Mouse (Mus musculus) MN1 (cell line): Measurements from ENCODE around the gene Slc6a19.
"Not testable (repeated sequence)": the region's sequence is repeated elsewhere in the genome, so short reads cannot be mapped to it uniquely, and the experiment has no call there.

ENCODE experiments used
- DNase-seq: peaks from one replicate; pipeline ENCODE4 v3.0.0-alpha.2; 2016; ENCODE audit warnings: low spot score

Gene Slc6a19

DNA sequence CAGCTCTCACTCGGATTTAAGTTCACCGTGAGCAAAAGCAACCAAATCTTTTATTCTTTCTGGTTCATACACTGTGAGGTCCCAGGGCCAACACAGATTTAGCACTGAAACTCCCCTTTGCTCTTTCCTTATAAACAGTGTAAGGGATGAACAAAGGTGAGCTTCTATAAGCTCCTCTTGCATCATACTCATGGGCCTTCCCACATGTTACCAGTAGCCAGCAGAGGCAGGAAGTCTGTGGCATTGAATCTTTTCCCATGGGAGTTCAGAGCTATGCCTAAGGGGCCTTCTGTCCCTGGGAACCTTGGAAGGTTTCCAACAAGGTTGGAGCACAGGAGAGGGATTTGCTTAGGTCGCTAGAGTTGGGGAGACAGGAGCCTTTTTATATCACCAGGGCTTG, 7.6 kb upstream of the Slc6a19 start:
- no peak for DNase-seq

DNA sequence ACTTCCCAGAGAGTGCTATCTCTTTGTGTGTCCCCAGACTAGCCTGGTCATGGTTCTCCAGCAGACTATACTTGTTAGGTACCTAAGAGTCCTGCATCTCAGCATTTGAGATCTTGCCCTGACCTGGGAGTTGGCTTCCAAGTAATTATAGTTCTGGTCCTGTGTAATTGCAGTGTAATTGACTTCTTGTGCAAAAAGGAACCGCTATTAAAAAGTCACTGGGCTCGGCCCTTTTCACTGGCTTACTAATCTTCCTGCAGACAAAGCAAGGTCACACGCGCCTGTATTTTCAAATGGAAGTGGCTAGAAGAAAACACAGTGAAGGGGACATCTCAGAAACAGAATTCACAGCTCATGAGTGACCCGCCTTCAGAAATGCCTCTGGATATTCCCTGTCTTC, 7.1 kb upstream of the Slc6a19 start:
- no peak for DNase-seq

DNA sequence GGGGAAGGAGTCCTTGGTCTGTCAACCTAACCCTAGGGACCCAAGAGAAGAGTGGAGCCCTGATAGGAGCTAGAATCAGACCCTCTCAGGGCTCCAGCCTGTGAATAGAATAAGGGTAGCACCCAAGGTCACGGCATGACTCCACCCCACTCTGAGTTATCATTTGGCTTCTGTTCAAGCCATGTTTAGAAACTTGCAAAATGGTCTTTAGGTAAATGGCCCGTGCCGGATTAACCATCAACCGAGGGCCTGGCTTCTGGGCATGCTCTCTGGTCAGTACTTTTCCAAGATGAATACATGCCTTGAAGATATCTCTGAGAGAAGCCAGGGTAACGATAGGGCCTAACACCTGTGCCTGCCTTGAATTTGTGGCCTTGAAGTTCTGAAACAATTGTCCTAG, 6.6 kb upstream of the Slc6a19 start:
- DNase-seq: no peak

DNA sequence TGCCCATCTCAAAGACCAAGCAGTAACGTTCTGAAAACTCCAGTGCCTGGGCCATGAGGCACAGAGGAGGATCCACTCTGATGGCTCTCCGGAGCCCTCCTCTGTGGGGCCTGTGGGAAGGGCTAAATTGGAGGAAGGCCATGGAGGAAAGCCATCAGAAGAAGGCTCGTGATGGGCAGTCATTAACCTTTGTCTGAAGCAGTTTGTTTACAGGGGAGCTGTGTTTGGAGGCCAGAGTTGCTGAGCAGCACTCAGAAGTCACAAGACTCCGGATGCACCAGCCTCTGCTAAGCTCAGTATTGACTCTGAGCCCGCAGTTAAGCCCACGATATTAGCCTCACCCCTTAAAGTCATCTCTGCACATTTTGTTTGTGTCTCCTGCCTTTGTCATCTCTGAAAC, 4.8 kb upstream of the Slc6a19 start:
- DNase-seq: no peak

DNA sequence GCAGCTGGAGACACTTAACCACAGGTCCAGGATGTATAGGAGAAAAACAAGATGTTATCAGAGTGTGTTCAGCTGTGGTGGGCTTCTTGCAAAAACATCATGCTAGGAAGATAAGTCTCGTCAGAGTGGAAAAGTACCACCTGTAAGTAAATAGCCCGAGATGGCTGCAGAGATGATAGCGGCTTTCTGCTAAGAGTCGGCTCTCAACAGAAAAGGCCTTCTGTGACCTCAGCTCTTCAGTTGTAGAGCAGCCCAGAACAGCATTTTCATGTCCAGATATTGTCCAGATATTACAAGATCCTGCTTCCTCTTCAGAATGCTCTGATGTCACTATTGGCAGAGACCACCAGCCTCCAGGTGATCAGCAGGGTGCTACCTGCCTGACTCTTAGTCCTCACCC, 1.2 kb downstream of the Slc6a19 start:
- DNase-seq: not testable (repeated sequence)

DNA sequence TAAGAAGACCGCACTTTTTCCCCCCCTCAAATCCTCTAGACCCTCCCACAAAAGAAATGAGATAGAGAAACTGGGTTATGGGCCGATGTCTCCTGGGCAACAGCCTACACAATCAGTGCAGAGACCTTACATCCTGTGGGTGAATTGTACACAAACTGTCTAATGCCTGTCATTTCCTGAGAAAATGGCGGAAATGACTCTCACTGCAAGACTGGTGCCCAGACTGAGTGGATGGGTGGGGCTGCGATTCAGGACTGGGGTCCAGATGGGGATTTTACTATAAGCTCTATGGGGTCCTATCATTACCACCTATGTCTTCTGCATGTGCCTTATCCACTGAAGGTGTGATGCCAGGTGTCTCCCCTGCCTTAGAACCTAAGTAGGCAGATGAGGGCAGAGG, 1.9 kb downstream of the Slc6a19 start:
- DNase-seq: no peak

DNA sequence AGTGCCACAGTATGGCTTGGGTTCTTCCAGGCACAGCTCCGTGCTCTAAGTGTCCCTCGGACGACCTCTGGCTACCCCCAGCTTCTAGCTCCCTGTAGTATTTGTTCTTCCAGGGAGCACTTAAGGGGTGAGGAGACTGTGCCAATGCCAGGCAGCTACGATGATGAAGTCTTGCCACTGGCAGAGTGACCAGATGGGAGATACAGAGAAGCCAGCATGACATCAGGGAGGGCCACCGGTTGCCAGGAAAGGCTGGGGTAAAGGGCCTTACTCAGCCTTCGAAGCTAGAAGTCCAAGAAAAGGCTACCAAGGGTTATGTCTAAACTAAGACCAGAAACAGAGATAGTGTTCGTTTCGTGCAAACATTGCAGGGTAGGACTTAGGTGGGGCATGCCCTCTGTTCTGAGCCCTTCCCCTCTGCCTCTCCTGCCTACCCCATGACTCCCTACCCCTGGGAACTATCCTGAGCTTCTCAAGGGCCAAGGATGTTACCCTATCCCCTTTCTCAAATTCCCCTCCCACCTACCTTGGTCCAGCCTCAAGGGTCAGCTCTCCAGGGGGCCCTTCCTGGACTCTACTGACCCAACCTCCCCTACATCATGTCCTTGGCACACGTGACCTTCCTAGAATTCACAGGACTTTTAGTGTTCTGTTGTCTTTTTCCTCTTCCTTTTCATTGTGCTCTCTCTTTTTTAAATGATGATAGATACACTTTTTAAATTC, 3.3 kb downstream of the Slc6a19 start:
- no peak for DNase-seq

DNA sequence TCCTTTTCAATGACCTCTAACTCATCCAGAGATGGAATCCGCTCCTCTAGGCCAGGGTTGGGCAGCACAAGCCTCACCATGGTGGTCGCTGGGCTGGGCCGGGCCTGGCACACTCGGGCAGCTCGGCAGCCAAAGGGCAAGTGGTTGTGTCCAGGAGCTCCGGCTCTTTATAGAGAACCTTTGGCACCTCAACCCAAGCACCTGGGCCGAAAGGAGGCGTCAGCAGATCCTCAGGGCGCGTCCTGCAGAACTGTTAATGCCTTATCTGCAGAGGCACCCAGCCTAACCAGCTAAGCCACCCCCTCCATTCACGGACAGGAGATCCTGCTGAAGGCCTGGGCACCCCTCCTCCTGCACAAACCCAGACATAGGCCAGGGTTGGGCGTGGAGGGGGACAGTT, 4.1 kb downstream of the Slc6a19 start:
- no peak for DNase-seq

DNA sequence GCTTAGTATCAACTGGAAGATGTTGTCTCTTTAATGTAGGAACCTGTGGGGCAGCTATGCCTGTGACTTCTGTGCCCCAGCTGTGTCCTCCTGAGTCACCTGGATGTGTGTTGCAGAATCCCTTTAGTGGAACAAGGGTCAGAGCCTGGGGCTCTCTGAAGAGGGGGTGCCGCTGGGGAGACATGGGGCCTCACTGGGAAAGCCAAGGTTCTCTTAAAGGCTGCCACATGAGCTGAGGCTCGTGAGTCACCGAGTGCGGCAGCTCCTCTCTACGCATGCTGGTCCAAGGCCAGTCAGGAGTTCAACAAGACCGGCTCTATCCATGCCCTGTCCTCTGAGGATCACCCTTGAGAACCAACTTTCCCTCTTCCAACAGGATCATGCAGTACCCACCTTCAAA, 5.0 kb downstream of the Slc6a19 start:
- no peak for DNase-seq

DNA sequence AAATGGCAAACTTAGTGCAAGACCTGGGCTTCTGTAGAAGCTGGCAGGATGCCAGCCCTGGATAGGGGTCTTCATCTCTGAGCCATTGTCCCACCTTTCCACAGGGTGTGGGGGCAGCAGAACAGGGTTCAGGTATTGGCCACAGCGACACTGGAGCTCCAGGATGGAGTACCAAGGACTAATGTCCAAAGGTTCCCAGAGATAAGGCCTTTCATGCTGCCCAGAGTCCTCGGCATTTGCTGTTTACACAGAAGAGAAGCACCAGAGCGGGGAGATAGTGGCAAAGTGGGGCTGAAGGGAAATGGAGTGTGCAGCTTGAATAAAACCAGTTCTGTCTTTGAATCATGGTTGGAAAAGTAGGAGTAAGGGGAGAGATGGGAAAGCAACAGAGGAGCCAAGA, 8.1 kb downstream of the Slc6a19 start:
- no peak for DNase-seq

DNA sequence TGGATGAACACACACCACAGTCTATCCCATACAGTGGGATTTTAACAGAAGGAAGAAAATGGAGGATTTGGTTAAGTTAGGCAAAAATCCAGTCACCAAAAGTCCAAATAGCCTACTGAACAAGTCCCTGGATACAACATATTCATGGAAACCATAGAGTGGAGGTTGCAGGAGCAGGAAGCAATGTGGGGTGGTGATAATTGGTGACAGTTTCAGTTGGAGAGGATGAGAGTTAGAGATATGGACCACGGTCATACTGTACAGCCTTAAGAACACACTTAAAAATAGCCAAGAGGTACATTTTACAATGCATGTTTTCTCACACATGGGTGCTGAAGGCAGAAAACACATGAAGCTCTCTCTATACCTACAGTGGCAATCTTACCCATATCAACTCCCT, 9.7 kb downstream of the Slc6a19 start:
- DNase-seq: no peak

DNA sequence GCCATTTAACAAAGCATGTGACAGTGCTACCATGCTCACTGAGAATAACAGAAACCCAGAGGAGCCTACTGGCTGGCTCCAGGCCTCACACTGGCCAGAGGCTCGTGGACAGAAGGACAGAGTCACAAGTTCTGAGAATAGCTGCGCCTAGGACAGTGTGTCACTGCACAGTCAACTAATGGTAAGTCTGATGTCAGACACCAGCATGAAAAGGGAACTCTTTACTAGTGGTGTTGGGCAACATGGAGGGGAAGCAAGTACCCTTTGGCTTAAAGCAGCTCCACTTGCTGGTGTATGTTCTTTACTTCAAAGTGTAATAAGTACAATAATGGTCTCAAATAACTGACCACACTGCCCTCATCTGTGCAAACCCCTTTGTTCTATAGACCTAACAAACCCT, 11.3 kb downstream of the Slc6a19 start:
- DNase-seq: no peak

DNA sequence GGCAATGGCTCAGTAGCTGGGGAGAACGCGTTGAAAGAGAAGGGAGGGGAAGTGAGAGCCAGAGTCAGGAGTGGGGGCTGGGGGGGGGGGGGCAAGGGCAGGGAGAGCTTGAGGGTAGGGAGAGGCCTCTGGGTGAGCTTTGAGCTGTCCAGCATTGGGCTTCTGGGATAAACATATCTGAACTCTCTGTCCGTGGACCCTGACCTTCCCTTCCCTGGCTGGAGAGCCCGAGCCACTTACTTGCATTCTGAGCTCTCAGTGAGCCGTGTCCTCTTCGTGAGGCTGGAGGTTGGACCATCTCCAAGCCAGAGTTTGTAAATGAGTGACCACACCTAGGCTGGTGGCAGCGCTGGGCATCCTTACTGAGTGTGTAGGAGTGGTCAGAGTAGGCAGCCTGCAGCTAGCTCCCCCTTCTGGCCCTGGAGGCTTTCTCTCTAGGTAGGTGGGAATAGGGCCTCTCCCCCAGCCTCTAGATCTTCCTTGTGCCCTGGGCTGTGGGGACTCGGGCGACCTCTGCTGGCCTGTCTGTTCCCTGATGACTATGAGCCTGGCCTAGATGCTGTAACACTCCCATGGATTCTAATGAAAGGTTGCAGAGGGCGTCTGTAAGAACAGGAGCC, 12.3 kb downstream of the Slc6a19 start:
- DNase-seq: peak; percentile 14

DNA sequence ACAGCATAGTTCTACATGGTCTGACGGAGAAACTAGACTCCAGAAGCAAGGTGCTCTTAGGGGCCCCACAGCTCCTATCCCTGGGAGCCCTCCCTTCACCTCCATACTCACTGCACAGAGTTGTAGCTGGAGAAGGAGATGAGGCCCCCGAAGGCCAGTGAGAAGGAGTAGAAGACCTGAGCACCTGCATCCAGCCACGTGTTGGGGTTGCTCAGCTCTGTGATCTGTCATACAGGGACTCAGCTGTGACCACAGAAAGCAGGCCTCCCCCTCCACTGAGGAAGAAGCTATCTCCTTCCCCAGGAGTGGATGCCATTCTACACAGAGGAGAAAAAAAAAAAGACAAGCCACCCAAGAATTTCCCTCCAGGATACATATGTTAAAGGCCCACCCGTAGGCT, 15.7 kb downstream of the Slc6a19 start:
- no peak for DNase-seq

DNA sequence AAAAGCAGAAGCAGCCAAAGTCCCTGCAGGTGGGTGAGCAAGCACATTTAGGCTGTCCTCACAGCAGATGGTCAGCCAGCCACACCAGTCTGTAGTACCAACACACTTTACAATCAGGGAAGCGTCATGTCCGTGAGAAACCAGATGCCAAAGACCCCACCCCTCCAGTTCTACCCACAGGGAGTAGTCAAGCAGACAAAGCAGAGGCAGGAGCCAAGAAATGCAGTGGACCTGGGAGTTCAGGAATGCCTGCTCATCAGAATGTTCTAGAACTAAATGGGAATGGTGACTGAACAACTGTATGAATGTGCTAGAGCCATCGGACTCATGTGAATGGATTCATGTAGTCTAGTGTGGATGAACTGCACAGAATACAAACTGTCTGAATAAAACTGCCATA, 17.1 kb downstream of the Slc6a19 start:
- no peak for DNase-seq

DNA sequence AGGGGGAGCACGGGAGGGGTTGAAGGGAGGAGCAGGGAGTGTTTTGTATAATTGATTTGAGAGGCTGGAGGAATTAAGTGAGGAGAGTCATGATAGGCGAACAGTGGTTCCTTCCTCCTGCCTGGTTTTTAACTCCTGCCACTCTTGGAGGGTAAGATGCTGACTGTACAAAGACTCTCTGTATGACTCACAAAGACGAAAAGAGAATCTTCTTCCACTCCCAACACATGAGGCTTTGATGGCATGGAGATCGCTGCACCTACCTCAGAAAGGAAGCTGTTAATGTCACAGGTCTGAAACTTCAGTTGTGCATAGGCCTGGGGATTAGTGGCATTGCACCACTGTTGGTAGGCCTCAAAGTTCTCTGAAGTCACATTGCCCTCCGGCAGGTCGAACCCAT, 19.2 kb downstream of the Slc6a19 start:
- DNase-seq: no peak

DNA sequence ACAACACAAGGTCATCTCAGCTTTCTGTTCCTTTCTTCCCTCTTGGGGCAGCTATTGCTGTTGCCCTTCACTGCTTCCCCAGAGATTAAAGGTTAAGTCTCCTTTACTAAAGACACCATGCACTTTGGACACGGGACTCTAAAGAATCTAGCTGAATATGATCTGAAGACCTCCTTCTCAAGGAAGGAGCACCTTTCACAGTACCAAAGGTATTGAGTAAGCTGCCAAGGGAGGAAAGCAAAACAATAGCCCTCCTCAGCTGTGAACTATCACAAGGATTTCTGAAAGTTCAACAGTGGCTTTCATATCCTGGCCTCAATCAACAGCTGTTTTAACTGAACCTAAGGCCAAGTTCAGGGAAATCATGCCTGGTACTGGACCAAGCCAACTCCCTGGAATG, 20.3 kb downstream of the Slc6a19 start:
- no peak for DNase-seq

DNA sequence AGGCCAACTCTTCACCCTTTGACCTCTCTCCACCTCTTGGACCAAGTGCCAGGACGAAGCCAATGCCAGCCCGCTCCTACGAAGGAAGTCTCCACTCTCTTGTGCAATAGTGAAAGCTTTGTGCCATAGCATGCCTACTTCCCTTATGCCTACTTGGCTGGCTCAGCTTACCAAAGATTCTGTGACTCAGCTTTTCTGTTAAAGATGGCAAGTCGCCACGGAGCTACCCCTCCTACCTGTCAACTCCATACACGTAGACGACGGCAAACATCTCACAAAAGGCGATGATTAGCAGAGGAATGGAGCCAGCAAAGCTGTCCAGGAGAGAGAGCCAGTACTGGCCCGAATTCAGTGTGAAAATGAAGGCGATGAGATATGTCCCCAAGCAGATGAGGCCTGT, 21.0 kb downstream of the Slc6a19 start:
- DNase-seq: no peak

DNA sequence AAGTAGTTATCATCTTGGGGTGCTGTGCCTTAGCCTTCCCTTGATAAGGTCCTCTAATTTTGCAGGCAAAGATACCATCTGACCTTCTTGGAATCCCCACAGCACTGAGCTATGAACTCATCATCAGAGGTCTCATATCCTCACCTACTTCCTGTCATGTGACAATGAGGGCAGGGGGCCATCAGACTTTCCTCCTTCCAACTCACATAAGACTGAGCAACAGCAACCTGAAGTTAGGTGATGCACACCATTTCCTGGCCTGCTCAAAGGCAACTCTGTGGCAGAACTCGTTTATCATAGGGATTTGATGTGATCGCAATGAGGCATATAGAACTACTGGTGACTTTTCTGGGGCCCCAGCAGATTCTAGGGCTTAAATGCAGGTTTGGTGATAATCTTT, 22.4 kb downstream of the Slc6a19 start:
- DNase-seq: no peak

DNA sequence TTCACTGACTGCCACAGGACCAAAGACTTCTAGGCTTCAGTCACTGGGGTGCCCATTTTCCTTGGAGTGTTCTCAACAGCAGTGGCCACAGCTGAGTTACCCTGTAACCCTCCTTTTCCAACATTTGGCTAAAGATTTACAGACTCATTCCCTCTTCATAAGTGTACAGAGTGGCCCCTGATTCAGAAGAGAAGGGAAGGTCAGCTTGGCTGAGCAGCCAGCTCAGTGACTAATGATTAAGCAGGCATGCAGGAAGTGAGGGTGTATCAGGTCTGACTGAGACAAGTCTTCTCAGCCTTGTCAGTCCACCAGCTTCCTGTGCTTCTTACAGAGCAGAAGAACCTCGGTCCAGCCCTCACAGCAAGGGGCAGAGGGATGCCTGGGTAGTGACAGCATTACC, 24.3 kb downstream of the Slc6a19 start:
- DNase-seq: no peak

DNA sequence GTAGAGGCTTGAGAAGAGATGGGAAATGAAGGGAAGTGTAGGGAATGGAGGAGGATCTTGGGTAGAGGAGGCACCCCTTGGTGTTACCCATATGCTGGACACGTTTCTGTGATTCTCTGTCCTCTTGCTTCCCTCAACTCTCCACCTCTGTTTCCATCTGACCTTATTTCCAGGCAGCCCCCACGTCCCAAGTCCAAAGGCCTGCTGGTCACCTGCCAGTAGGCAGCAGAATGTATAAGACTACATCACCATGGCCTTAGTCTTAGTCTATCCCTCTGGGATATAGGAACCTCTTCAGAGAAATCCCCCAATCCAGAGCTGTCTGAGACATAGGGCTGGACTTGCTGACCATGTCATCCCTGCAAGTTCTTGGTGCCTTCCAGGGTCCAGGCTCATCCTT, 25.4 kb downstream of the Slc6a19 start:
- DNase-seq: no peak

DNA sequence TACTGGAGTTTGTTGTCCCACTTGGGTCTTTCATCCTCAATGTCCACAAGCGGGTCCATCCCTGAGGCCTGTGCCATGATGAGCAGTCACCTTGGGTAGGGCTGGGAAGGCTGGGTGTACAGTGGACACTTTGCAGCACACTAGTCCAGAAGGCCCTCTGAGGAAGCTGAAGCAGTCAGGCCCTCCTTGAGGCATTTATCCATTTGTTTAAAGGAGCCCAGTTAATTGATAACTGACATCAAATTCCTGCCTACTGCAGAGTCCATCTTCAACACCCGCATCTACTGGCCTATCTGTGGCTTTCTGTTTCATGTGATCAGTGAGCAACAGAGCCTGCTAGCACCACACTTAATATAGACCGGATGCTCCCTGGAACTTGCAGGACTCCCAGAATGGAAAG, 26.8 kb downstream of the Slc6a19 start, which contains the start of gene Slc6a18:
TSS of gene Slc6a18 (minus strand) at position 171 of the 400 bp plus-strand sequence.
- no peak for DNase-seq

DNA sequence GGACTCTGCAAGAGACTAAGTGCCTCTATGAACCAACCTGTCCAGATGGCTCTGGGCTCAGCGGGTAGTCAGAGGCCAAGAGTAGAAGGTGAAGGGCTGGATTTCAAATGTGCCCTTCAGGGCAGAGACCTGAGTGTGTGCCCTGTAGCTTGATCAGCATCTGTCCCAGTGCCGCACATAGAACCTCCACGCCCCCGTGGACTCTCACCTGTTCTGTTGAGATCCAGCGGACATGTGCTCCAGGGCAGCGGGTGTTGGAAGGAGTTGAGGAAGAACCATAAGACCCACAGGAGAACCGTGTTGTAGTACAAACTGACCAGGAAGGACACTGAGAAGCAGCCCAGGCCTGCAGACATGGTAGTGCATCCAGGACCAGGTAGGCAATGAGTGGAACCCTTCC, 29.5 kb downstream of the Slc6a19 start:
- no peak for DNase-seq

DNA sequence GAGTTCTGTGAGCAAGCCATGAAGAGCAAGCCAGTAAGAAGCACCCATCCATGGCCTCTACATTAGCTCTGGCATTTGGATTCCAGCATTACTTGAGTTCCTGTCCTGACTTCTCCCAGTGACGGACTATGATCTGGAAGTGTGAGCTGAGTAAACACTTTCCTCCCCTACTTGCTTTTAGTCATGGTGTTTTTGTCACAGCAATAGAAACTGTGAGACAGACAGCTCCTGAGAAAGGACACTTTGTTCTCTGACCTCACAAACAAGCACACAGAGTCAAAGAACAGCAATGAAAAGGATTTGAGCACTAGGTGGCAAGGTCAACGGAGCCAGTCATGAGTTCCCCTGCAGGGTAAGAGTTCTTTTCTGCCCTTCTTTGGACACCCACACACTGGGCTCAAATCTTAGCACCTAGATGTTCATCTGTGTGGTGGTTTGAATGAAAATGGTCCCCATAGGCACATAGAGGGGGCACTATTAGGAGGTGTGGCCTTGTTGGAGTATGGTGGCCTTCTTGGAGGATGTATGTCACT, 44.4 kb downstream of the Slc6a19 start:
- no peak for DNase-seq
